Mouse (Mus musculus): ENCODE data around the gene Kl. TPM values are rescaled to one million over a fixed set of nuclear protein-coding genes. Genes with fewer than 3 reads are reported as not detected.

Gene Kl
- polyA plus RNA-seq, 1 experiment from 2014 or later, result 0.04 TPM

DNA sequence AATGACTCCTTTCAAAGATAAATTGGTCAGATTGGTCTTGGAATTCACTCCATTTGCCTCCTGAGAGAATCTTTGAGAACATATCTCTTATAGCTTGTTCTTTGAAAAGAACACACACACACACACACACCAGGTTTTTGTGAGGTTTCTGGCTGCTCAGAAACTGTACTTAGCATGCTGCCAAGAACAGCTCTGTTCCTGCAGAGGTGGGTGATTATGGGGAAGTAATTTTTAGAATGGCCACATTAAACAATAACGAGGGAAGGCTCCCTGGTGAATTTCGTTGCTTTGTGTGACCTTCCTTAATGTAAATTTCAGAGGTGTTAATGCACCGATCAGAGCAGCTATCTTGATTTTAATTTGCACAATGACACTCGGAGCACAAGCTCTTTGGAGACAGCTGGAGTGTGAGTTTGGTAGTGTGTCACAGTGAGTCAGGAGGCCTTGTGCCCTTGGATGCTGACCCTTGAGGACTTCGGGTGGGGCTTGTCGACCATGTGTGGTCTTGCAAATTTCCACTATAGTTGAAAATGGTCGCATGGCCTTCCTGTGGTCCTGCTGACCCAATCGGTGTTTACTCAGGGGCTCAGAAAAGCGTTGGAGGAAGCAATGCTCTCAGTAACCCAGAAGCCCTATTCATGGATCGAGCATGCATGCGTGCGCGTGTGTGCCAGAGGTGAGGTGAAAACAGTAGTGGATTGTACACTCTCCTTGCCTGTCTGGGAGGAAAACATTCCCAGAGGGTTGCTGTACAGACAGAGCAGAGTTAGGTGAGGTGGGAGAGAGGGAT is 67.8 kb downstream of the Kl start:
- ATAC-seq, result no peak
- H3K27me3 ChIP-seq (replicated peaks; ENCODE audit: control insufficient read depth, insufficient read depth, low read length), result no peaks in the 10 kb centered on the region
- H3K9me3 ChIP-seq (ENCODE audit: control insufficient read depth, low read length), result no peaks in the 10 kb centered on the region
- peaks cover 10% of the 10 kb centered on the region for H3K4me1 ChIP-seq (ENCODE audit: control insufficient read depth, insufficient read depth, low read length)
- H3K4me2 ChIP-seq (ENCODE audit: low read depth, low read length), result no peak overlapping the region
- no peaks in the 10 kb centered on the region for H3K36me3 ChIP-seq (ENCODE audit: control insufficient read depth, insufficient read depth, low read length)
- 76% methylated on average over 13 of the region's 13 CpGs for WGBS
- H3K27ac ChIP-seq (ENCODE audit: low read length), result no peak overlapping the region
- no peak overlapping the region for H3K4me3 ChIP-seq (ENCODE audit: low read length)
- no peak overlapping the region for H3K9ac ChIP-seq (ENCODE audit: low read depth, low read length)

GRCm38 (mm10) chr5:151020831-151021230 is 68.4 kb downstream of the Kl start:
- Histone ChIP-seq H3K4me1 (ENCODE audit: control insufficient read depth, insufficient read depth, low read length) (peaks cover 10% of the 10 kb centered on the region), H3K4me2 (ENCODE audit: low read depth, low read length) (no peak overlapping the region), H3K36me3 (ENCODE audit: control insufficient read depth, insufficient read depth, low read length) (no peaks in the 10 kb centered on the region), H3K9me3 (ENCODE audit: control insufficient read depth, low read length) (no peaks in the 10 kb centered on the region), H3K27me3 (replicated peaks; ENCODE audit: control insufficient read depth, insufficient read depth, low read length) (no peaks in the 10 kb centered on the region), H3K9ac (ENCODE audit: low read depth, low read length) (no peak overlapping the region), H3K27ac (ENCODE audit: low read length) (no peak overlapping the region), H3K4me3 (ENCODE audit: low read length) (no peak overlapping the region)
- 76% methylated on average over 14 of the region's 14 CpGs for WGBS
- no peak for ATAC-seq

- Histone ChIP-seq H3K4me1 (ENCODE audit: control insufficient read depth, insufficient read depth, low read length) (peaks cover 10% of the 10 kb centered on the region), H3K4me2 (ENCODE audit: low read depth, low read length) (no peak overlapping the region), H3K9me3 (ENCODE audit: control insufficient read depth, low read length) (no peaks in the 10 kb centered on the region), H3K27me3 (replicated peaks; ENCODE audit: control insufficient read depth, insufficient read depth, low read length) (no peaks in the 10 kb centered on the region), H3K36me3 (ENCODE audit: control insufficient read depth, insufficient read depth, low read length) (no peaks in the 10 kb centered on the region), H3K27ac (ENCODE audit: low read length) (no peak overlapping the region), H3K4me3 (ENCODE audit: low read length) (no peak overlapping the region), H3K9ac (ENCODE audit: low read depth, low read length) (no peak overlapping the region)
- 74% methylated on average over 7 of the region's 7 CpGs for WGBS
- no peak for ATAC-seq
Observed at GRCm38 (mm10) chr5:151022026-151022425, 69.6 kb downstream of the Kl start.

DNA sequence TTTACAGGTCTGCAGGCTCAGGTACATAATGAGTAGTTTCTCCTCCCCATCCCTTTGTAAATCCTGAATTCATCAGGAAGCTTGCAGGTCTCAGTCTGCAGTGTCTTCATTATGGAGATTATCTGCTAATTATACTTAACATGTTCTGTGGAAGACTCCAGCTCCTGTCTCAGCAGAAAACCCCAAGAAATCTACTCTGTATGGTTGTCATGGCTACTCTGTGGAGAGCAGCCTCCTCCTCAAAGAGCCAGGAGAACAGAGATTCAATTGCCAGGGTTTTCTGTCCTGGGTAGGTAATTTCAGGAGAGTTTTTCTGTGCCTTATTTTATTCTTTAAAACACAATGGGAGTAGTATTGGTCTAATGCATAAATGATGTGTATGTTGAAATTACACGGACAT is 70.5 kb downstream of the Kl start:
- no peak for ATAC-seq
- H3K4me2 ChIP-seq (ENCODE audit: low read depth, low read length), result no peak overlapping the region
- no peak overlapping the region for H3K9ac ChIP-seq (ENCODE audit: low read depth, low read length)
- H3K36me3 ChIP-seq (ENCODE audit: control insufficient read depth, insufficient read depth, low read length), result no peaks in the 10 kb centered on the region
- H3K4me1 ChIP-seq (ENCODE audit: control insufficient read depth, insufficient read depth, low read length), result peaks cover 10% of the 10 kb centered on the region
- 21% methylated on average over 1 of the region's 1 CpGs for WGBS
- H3K4me3 ChIP-seq (ENCODE audit: low read length), result no peak overlapping the region
- no peaks in the 10 kb centered on the region for H3K27me3 ChIP-seq (replicated peaks; ENCODE audit: control insufficient read depth, insufficient read depth, low read length)
- H3K27ac ChIP-seq (ENCODE audit: low read length), result peak overlapping the region; percentile 60; the same call in 1 of the 2 replicates
- no peaks in the 10 kb centered on the region for H3K9me3 ChIP-seq (ENCODE audit: control insufficient read depth, low read length)

- Histone ChIP-seq H3K4me3 (ENCODE audit: low read length) (no peak overlapping the region; the same call in 1 of the 2 replicates), H3K4me2 (ENCODE audit: low read depth, low read length) (no peak overlapping the region), H3K4me1 (ENCODE audit: control insufficient read depth, insufficient read depth, low read length) (peaks cover 10% of the 10 kb centered on the region), H3K27me3 (replicated peaks; ENCODE audit: control insufficient read depth, insufficient read depth, low read length) (no peaks in the 10 kb centered on the region), H3K9me3 (ENCODE audit: control insufficient read depth, low read length) (no peaks in the 10 kb centered on the region), H3K9ac (ENCODE audit: low read depth, low read length) (no peak overlapping the region), H3K27ac (ENCODE audit: low read length) (peak overlapping the region; percentile 60), H3K36me3 (ENCODE audit: control insufficient read depth, insufficient read depth, low read length) (no peaks in the 10 kb centered on the region)
- 15% methylated on average over 8 of the region's 8 CpGs for WGBS
- peak; percentile 69 for ATAC-seq
Observed at GRCm38 (mm10) chr5:151023461-151023860, 71.1 kb downstream of the Kl start.

DNA sequence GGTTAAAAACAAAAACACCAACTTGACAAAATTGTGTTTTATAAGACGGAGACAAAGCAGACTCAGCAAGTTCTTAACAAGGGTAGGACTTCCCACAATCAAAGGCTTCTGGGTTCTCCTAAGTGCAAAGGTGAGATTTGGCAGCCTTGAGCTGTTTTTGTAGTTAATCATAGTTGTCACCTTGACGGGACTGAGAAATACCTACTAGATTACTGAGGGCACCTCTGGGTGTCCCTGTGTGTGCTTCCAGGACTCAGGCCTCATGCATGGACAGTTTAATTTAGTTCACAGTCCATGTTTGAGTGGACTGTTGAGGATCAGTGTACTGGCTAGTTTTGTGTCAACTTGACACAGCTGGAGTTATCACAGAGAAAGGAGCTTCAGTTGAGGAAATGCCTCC is 72.1 kb downstream of the Kl start:
- H3K27ac ChIP-seq (ENCODE audit: low read length), result no peak overlapping the region
- ATAC-seq, result no peak
- WGBS, result 77% methylated on average over 2 of the region's 2 CpGs

GRCm38 (mm10) chr5:151026069-151026468 is 73.7 kb downstream of the Kl start:
- H3K4me1 ChIP-seq (ENCODE audit: control insufficient read depth, insufficient read depth, low read length), result peaks cover 7% of the 10 kb centered on the region
- no peaks in the 10 kb centered on the region for H3K9me3 ChIP-seq (ENCODE audit: control insufficient read depth, low read length)
- no peak overlapping the region for H3K4me3 ChIP-seq (ENCODE audit: low read length)
- no peak for ATAC-seq
- no peaks in the 10 kb centered on the region for H3K36me3 ChIP-seq (ENCODE audit: control insufficient read depth, insufficient read depth, low read length)
- H3K27me3 ChIP-seq (replicated peaks; ENCODE audit: control insufficient read depth, insufficient read depth, low read length), result no peaks in the 10 kb centered on the region
- WGBS, result 68% methylated on average over 4 of the region's 4 CpGs
- no peak overlapping the region for H3K9ac ChIP-seq (ENCODE audit: low read depth, low read length)
- H3K4me2 ChIP-seq (ENCODE audit: low read depth, low read length), result no peak overlapping the region
- H3K27ac ChIP-seq (ENCODE audit: low read length), result no peak overlapping the region

More for the DNA sequence above, 72.1 kb downstream of the Kl start:
- Histone ChIP-seq H3K4me2 (ENCODE audit: low read depth, low read length) (no peak overlapping the region), H3K9me3 (ENCODE audit: control insufficient read depth, low read length) (no peaks in the 10 kb centered on the region), H3K27me3 (replicated peaks; ENCODE audit: control insufficient read depth, insufficient read depth, low read length) (no peaks in the 10 kb centered on the region), H3K36me3 (ENCODE audit: control insufficient read depth, insufficient read depth, low read length) (no peaks in the 10 kb centered on the region), H3K9ac (ENCODE audit: low read depth, low read length) (no peak overlapping the region), H3K4me1 (ENCODE audit: control insufficient read depth, insufficient read depth, low read length) (peaks cover 7% of the 10 kb centered on the region), H3K4me3 (ENCODE audit: low read length) (no peak overlapping the region)

- H3K4me2 ChIP-seq (ENCODE audit: low read depth, low read length), result no peak overlapping the region
- ATAC-seq, result no peak
- no peaks in the 10 kb centered on the region for H3K27me3 ChIP-seq (replicated peaks; ENCODE audit: control insufficient read depth, insufficient read depth, low read length)
- H3K9ac ChIP-seq (ENCODE audit: low read depth, low read length), result no peak overlapping the region
- 61% methylated on average over 7 of the region's 7 CpGs for WGBS
- H3K36me3 ChIP-seq (ENCODE audit: control insufficient read depth, insufficient read depth, low read length), result no peaks in the 10 kb centered on the region
- no peak overlapping the region for H3K27ac ChIP-seq (ENCODE audit: low read length)
- H3K4me1 ChIP-seq (ENCODE audit: control insufficient read depth, insufficient read depth, low read length), result peaks cover 7% of the 10 kb centered on the region
- H3K4me3 ChIP-seq (ENCODE audit: low read length), result no peak overlapping the region
- no peaks in the 10 kb centered on the region for H3K9me3 ChIP-seq (ENCODE audit: control insufficient read depth, low read length)
Observed at GRCm38 (mm10) chr5:151027171-151027570, 74.8 kb downstream of the Kl start.

DNA sequence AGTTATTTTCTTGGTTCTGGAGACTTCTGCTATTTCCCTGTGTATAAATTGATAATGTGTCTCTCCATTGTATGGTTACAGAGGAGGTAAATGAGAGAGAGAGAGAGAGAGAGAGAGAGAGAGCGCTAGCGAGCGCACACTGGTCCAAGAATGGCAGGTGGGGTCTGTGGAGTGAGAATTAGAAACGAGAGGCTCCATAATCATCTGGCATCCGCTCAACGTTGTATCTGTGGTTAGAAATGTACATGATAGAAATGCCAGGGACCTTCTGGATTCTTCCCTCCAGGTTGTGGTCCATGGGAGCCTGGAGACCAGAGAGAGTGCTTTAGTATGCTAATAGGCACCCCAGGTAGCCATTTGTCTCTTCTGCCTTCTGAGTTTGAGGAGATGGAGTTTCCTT is 76.5 kb downstream of the Kl start:
- no peaks in the 10 kb centered on the region; the same call in 1 of the 2 replicates for H3K4me1 ChIP-seq (ENCODE audit: control insufficient read depth, insufficient read depth, low read length)
- ATAC-seq, result no peak
- H3K27ac ChIP-seq (ENCODE audit: low read length), result no peak overlapping the region
- H3K4me2 ChIP-seq (ENCODE audit: low read depth, low read length), result no peak overlapping the region
- H3K27me3 ChIP-seq (replicated peaks; ENCODE audit: control insufficient read depth, insufficient read depth, low read length), result no peaks in the 10 kb centered on the region
- 65% methylated on average over 6 of the region's 6 CpGs for WGBS
- no peaks in the 10 kb centered on the region for H3K36me3 ChIP-seq (ENCODE audit: control insufficient read depth, insufficient read depth, low read length)
- no peaks in the 10 kb centered on the region for H3K9me3 ChIP-seq (ENCODE audit: control insufficient read depth, low read length)
- H3K9ac ChIP-seq (ENCODE audit: low read depth, low read length), result no peak overlapping the region
- H3K4me3 ChIP-seq (ENCODE audit: low read length), result no peak overlapping the region

All from intestine, embryonic 16.5 days (tissue).